Mouse (Mus musculus): Measurements from ENCODE around the gene Miga1.

DNA sequence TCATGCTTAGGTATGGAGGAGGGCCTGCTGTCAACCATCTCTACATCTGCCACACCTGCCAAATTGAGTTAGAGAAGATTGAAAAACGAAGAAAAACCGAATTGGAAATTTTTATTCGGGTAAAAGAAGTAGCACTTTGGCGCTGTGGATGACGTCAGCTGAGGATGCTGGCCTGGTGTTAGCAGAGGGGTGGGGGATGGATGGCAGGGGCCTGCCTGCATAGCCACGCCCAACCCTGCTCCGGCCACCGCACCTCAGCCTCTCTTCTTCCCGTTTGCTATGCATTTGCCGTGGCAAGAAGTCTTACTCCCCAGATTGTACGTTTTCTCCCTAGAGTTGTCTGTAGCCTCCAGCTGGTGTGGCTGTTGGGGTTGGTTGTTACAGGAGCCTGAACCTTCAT, 43.9 kb upstream of the Miga1 start:
- TF ChIP-seq POLR2A (IDR thresholded peaks at IDR 0.05; ENCODE audit: low read depth, low read length) = no peak
- no peak for TF ChIP-seq SMC3 (IDR thresholded peaks at IDR 0.05; ENCODE audit: low read depth, low read length)
- no peak for TF ChIP-seq USF2 (conservative IDR thresholded peaks at IDR 0.05; ENCODE audit: low read depth, low read length)
- TF ChIP-seq MAFK (IDR thresholded peaks at IDR 0.05; ENCODE audit: insufficient replicate concordance, low read length) = no peak
